Mouse (Mus musculus) heart, embryonic 15.5 days (tissue): ENCODE results near the gene Cox7a1. TPM values are rescaled to one million over a fixed set of nuclear protein-coding genes. Genes with fewer than 3 reads are reported as not detected.
A peak's percentile ranks its signal among the peaks of the same experiment; 100 is the strongest.
"Not testable (repeated sequence)": the region's sequence is repeated elsewhere in the genome, so short reads cannot be mapped to it uniquely, and the experiment has no call there.

Source experiments
- ATAC-seq: fragments of 200-750 bp; cut with Nextera tagmentation; replicated peaks from 2 replicates; pipeline ENCODE4 v1.8.0; 2017; ENCODE audit warnings: low read depth, moderate TSS enrichment; ENCODE audit not compliant: insufficient number of reproducible peaks, insufficient read depth, low FRiP score
- H3K27ac ChIP-seq: fragments of 300-500 bp; sonication (generic); 2 replicates; pipeline ENCODE4 v1.5.1; 2015; ENCODE audit warnings: mild to moderate bottlenecking, inconsistent platforms
- H3K27me3 ChIP-seq: fragments of 300-500 bp; sonication (generic); 2 replicates; pipeline ENCODE4 v1.6.1; 2015; ENCODE audit warnings: inconsistent platforms
- H3K36me3 ChIP-seq: fragments of 300-500 bp; sonication (generic); 2 replicates; pipeline ENCODE4 v1.6.1; 2015; ENCODE audit warnings: mild to moderate bottlenecking, inconsistent platforms
- H3K4me1 ChIP-seq: fragments of 300-500 bp; sonication (generic); replicated peaks from 2 replicates; pipeline ENCODE4 v1.6.1; 2015; ENCODE audit warnings: inconsistent platforms
- H3K4me2 ChIP-seq: fragments of 300-500 bp; sonication (generic); 2 replicates; pipeline ENCODE4 v1.6.1; 2015; ENCODE audit warnings: inconsistent platforms, mild to moderate bottlenecking, moderate library complexity
- H3K4me3 ChIP-seq: fragments of 300-500 bp; sonication (generic); 2 replicates; pipeline ENCODE4 v1.5.1; 2015; ENCODE audit warnings: mild to moderate bottlenecking, inconsistent platforms
- H3K9ac ChIP-seq: fragments of 300-500 bp; sonication (generic); 2 replicates; pipeline ENCODE4 v1.6.1; 2015; ENCODE audit warnings: mild to moderate bottlenecking, inconsistent platforms
- H3K9me3 ChIP-seq: fragments of 300-500 bp; sonication (generic); replicated peaks from 2 replicates; pipeline ENCODE4 v1.6.1; 2016; ENCODE audit warnings: inconsistent platforms
- WGBS: fragments of 180-500 bp; shearing (Covaris S2); methylation state at CpG from one replicate; pipeline ENCODE4 v1.1.7; 2015; ENCODE audit warnings: mixed read lengths; 5-methylcytosine and 5-hydroxymethylcytosine counted together
- polyA plus RNA-seq: library from polyadenylated mRNA; unstranded; fragments of >200 nt; fragmentation: Nextera tagmentation; extraction: Ambion mirVana; gene quantifications from 2 replicates; pipeline ENCODE4 v1.2.1, GENCODE M21; 2015

Cox7a1 gene
- polyA plus RNA-seq, 1 experiment from 2014 or later: 603 TPM

DNA sequence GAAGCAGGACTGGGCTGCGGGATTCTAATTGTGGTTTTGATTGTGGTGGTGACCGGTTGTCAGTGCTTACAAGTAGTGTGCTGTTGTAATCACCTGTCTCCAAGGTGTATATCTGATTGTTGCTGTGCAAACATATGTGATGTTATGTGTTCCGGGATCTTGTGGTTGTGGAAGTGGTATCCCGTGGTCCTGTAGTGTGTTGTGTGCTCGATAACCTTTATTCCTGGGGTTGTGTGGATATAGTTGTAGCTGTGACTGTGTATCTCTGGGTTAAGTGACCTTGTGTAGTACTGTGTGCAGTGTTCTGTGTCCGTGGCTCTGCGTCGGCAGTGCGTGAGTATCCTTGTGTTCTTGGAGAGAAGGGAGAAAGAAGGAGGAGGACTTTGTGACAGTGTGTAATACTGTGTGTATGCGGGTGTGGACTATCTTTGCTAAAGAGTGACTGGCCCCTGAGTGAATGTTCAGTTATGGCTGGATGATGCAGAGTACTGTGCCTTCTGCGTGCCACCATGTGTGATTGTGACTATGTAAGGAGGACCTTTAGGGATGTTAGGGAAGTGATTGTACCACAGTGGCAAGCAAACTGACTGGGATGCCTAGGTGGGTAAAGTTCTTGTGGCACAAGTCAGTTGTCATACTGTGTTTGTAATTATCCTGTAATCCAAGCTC is 13.5 kb upstream of the Cox7a1 start:
- Histone ChIP-seq H3K36me3 (peaks cover 10% of the 10 kb centered on the region), H3K27me3 (no peaks in the 10 kb centered on the region), H3K9me3 (no peaks in the 10 kb centered on the region), H3K4me1 (peaks cover 24% of the 10 kb centered on the region), H3K4me3 (peak overlapping the region; percentile 74), H3K27ac (peak overlapping the region; percentile 81), H3K9ac (peak overlapping the region; percentile 68), H3K4me2 (peak overlapping the region; percentile 73)
- ATAC-seq: 0 out of 2 replicates have a peak, but pooled peaks have one; percentile 13
- 18% methylated on average over 11 of the region's 11 CpGs for WGBS

DNA sequence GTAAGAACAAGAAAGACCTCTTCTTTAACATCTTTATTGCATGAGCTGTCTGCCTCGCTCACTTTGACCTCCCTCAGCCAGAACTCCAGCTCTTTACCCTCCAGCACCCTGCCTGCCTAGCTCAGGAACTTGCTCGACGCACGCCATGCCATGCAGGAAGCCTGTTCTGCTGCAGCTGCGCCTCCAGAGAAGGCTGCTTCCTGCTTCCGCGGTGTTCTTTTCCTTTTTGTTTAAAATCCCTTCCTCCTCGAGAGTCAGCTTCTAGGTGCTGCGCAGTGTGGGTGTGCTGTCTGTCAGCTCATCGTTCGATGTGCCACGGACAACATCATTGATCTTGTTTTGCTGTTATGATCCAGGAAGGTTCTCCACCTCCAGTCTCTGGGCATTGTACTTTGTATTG is 7.5 kb upstream of the Cox7a1 start:
- no peaks in the 10 kb centered on the region for H3K4me1 ChIP-seq
- H3K27ac ChIP-seq: no peak overlapping the region
- no peak for ATAC-seq
- peaks cover 23% of the 10 kb centered on the region for H3K36me3 ChIP-seq
- no peaks in the 10 kb centered on the region for H3K27me3 ChIP-seq
- WGBS: 73% methylated on average over 12 of the region's 12 CpGs
- H3K4me2 ChIP-seq: no peak overlapping the region
- no peak overlapping the region for H3K4me3 ChIP-seq
- no peaks in the 10 kb centered on the region for H3K9me3 ChIP-seq
- H3K9ac ChIP-seq: no peak overlapping the region

DNA sequence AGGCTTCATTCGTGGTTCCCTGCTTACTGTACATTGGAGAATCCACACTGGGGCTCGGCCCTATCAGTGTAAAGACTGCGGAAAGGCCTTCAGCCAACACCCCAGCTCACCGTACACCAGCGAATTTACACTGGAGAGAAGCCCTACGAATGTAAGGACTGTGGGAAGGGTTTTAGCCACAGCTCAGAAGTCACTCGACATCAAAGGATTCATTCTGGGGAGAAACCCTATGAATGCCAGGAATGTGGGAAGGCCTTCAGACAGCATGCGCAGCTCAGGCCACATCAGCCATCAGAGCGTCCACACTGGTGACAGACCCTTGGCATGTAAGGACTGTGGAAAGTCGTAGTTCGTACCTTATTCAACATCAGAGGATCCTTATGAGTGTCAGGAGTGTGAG is 5.7 kb upstream of the Cox7a1 start:
- Histone ChIP-seq H3K9ac (no peak overlapping the region), H3K9me3 (no peaks in the 10 kb centered on the region), H3K4me1 (no peaks in the 10 kb centered on the region), H3K27me3 (no peaks in the 10 kb centered on the region), H3K4me2 (no peak overlapping the region), H3K36me3 (peaks cover 23% of the 10 kb centered on the region), H3K27ac (no peak overlapping the region), H3K4me3 (no peak overlapping the region)
- 56% methylated on average over 11 of the region's 11 CpGs for WGBS
- no peak for ATAC-seq

DNA sequence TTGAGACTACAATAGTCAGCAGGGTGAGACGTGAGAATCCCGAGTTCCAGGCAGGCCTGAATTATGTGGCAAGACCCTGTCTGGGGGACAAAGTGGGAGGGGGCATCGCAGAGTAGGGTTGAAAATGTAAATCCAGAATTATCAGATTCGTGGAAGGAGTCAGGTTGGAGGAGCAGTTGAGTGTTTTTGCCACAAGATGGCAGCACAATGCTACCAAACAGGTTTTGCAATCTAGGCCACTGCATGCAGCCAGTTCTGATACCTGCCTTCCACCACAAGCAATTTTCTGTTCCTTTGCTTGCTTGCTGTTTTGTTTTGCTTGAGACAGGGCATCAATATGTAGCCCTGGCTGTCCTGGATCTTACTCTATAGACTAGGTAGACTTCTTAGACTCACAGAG is 2.6 kb upstream of the Cox7a1 start:
- Histone ChIP-seq H3K27me3 (no peaks in the 10 kb centered on the region), H3K36me3 (peaks cover 27% of the 10 kb centered on the region), H3K4me1 (peaks cover 19% of the 10 kb centered on the region), H3K9me3 (no peaks in the 10 kb centered on the region), H3K9ac (no peak overlapping the region), H3K4me2 (no peak overlapping the region), H3K4me3 (no peak overlapping the region), H3K27ac (no peak overlapping the region)
- ATAC-seq: no peak
- 5% methylated on average over 4 of the region's 4 CpGs for WGBS

DNA sequence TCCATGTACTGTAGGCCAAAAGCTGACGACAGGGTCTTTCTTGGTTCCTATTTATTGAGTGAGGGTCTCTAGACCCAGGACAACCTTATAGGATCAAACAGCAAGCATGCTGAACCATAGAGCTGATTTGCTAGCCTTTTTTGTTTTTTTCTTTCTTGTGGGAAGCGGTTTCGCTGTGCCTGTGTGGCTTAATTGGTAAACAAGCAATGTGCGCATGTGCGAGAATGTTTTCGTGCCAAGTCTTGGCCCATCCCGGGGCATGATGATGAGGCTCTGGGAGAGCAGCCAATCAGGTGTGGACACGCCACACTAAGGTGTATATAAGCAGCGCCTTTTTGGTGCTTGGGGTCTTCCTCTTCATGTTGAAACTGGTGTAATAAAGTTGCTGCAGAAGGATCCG is 2.0 kb upstream of the Cox7a1 start:
- not testable (repeated sequence) for H3K27ac ChIP-seq, H3K4me3 ChIP-seq, H3K9ac ChIP-seq, H3K9me3 ChIP-seq, H3K27me3 ChIP-seq, ATAC-seq, H3K4me2 ChIP-seq
- Histone ChIP-seq H3K4me1 (peaks cover 19% of the 10 kb centered on the region), H3K36me3 (peaks cover 28% of the 10 kb centered on the region)
- WGBS: 88% methylated on average over 10 of the region's 10 CpGs

DNA sequence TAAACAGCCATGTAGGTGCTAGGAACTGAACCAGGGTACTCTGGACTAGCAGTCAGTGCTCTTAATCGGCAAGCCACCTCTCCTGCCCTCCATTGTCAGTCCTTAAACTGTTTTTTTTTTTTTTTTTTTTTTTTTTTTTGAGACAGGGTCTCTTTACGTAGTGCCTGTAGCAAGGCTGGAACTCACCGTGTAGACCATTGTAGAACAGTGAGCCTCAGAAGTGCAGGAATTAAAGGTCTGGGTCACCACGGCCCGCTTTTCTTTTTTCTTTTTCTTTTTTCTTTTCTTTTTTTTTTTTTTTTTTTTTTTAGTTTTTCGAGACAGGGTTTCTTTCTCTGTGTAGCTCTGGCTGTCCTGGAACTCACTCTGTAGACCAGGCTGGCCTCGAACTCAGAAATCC is 755 bp upstream of the Cox7a1 start:
- not testable (repeated sequence) for H3K4me3 ChIP-seq, H3K27me3 ChIP-seq, H3K27ac ChIP-seq, H3K9ac ChIP-seq, H3K9me3 ChIP-seq, ATAC-seq
- H3K36me3 ChIP-seq: peaks cover 35% of the 10 kb centered on the region
- peaks cover 19% of the 10 kb centered on the region for H3K4me1 ChIP-seq
- peak overlapping the region; percentile 72 for H3K4me2 ChIP-seq
- 65% methylated on average over 6 of the region's 7 CpGs for WGBS

DNA sequence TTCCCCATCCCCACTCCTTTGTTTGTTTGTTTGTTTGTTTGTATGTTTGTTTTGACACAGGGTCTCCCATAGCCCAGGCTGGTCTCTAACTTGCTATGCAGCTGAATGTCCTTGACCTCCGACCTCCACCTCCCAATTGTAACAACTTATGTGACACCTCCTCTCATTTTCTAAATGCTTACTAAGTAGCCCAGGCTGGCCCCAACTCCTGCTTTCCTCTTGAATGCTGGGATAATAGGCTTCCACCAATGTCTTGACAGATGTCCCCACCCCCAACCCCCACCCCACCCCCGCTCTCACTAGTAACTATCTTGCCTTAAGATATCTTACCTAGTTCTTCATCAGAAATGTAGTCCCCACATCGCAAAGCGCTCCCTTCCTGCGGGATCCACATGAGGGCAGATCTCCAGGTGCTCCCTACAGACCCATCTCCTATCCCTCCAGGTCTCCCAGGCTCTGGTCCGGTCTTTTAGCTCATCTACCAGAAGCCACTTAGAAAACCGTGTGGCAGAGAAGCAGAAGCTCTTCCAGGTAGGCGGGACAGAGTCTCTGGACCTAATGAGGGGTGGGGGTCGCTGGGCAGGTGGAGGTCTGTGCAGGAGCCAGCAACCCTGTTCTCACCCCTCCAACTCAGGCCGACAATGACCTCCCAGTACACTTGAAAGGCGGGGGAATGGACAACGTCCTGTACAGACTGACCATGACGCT is 851 bp downstream of the Cox7a1 start:
- H3K4me3 ChIP-seq: peak overlapping the region; percentile 58
- H3K36me3 ChIP-seq: peaks cover 40% of the 10 kb centered on the region
- peak overlapping the region; percentile 79 for H3K27ac ChIP-seq
- ATAC-seq: no peak
- H3K9ac ChIP-seq: peak overlapping the region; percentile 73
- H3K4me2 ChIP-seq: peak overlapping the region; percentile 72
- WGBS: 65% methylated on average over 13 of the region's 13 CpGs
- no peaks in the 10 kb centered on the region for H3K27me3 ChIP-seq
- H3K9me3 ChIP-seq: no peaks in the 10 kb centered on the region
- peaks cover 19% of the 10 kb centered on the region for H3K4me1 ChIP-seq

DNA sequence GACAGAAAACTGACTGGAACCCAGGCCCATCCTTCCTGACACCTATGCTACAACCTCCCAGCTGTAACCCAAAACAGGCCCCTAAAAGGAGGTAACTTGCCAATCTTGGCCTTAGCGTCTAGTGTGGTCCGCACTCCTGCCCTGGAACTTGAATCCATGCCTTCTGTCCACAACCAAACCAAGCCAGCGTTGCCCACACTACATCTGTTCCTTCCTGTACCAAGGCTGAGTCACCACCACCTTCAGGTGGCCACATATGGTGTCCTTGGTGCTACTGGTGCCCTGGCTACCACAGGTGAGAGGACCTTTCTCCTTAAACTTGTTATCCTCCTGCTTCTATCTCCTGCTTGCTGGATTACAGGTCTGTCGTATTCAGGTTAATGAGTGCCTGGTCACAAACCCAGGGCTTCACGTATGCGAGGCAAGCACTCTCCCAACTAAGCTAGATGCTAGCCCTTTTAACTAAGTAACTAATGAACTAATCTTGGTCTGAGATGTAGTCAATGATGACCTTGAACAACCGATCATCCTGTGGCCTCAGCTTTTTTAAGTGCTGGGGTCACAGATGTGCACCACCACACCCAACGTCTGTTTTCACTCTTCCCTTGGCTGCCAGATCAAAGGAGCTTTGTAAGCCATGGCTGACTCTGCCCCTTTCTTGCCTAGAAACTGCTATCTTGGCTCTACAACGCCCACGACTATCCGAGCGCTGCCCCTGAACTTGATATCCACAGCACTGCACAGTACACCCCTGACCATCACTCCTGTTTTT is 4.6 kb downstream of the Cox7a1 start:
- H3K27ac ChIP-seq: no peak overlapping the region
- H3K9ac ChIP-seq: no peak overlapping the region
- peaks cover 29% of the 10 kb centered on the region for H3K4me1 ChIP-seq
- WGBS: 72% methylated on average over 12 of the region's 12 CpGs
- H3K4me2 ChIP-seq: no peak overlapping the region
- H3K4me3 ChIP-seq: no peak overlapping the region
- H3K27me3 ChIP-seq: no peaks in the 10 kb centered on the region
- ATAC-seq: no peak
- no peaks in the 10 kb centered on the region for H3K9me3 ChIP-seq
- peaks cover 70% of the 10 kb centered on the region for H3K36me3 ChIP-seq

DNA sequence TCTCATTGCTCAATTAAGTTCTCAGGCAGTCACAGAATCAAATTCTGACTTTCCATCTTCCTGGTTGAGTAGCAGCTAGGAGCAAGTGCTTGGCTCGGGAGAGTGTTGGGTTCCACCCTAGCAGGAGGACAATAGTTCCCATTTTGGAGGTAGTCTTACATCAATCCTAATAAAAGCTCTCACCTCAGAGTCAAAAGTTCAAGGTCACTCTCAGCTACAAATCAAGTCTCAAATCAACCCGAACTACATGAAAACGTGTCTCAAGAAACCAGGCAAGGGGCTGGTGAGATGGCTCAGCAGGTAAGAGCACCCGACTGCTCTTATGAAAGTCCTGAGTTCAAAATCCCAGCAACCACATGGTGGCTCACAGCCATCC is 5.2 kb downstream of the Cox7a1 start:
- H3K36me3 ChIP-seq: peaks cover 70% of the 10 kb centered on the region
- no peaks in the 10 kb centered on the region for H3K9me3 ChIP-seq
- no peak for ATAC-seq
- H3K4me1 ChIP-seq: peaks cover 30% of the 10 kb centered on the region
- no peak overlapping the region for H3K4me3 ChIP-seq
- H3K4me2 ChIP-seq: no peak overlapping the region
- no peak overlapping the region for H3K27ac ChIP-seq
- 76% methylated on average over 4 of the region's 4 CpGs for WGBS
- H3K9ac ChIP-seq: no peak overlapping the region
- no peaks in the 10 kb centered on the region for H3K27me3 ChIP-seq

DNA sequence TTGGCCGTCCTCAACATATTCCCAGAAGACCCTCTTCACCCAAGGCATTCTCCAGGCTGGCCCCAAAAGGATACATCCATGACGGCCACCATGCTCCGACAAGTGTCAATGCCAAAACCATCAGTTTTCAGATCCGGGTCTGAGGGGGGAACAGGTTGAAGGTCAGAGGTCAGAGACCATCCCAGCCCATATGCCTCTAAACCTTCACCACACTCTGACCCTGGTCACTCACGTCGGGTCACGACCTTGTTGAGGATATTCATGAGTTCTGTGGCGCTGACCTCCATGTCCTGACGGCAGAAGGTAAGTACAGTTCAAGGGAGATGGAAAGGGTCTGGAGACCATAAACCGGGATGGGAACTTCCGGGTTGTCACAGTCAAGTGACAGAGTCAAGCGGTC is 8.1 kb downstream of the Cox7a1 start:
- H3K9me3 ChIP-seq: no peaks in the 10 kb centered on the region
- 87% methylated on average over 12 of the region's 12 CpGs for WGBS
- H3K4me3 ChIP-seq: no peak overlapping the region
- no peak overlapping the region for H3K9ac ChIP-seq
- H3K36me3 ChIP-seq: peaks cover 54% of the 10 kb centered on the region
- ATAC-seq: no peak
- no peak overlapping the region for H3K27ac ChIP-seq
- no peaks in the 10 kb centered on the region for H3K27me3 ChIP-seq
- peaks cover 20% of the 10 kb centered on the region for H3K4me1 ChIP-seq
- H3K4me2 ChIP-seq: no peak overlapping the region

DNA sequence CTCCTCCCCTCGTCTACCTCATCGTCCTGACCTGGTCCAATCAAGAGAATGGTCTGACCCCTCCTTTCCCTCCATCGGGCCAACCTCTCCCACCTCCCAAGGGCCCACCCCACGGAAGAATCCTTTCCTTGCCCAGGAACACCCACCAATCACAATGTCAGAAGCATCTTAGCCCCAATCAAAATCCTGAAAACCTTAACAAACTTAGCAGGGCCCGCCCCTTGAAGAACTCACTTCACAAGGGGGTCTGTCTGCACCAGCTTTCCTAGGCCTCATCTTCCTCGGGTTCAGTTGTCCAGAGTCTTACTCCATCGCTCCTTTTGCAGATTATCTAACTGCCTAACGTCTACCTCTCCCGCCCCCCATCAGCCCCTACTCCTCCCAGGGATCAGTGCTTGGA is 9.1 kb downstream of the Cox7a1 start:
- Histone ChIP-seq H3K36me3 (peaks cover 44% of the 10 kb centered on the region), H3K4me3 (peak overlapping the region; percentile 80), H3K27me3 (no peaks in the 10 kb centered on the region), H3K4me1 (peaks cover 20% of the 10 kb centered on the region), H3K9ac (peak overlapping the region; percentile 83; the same call in 1 of the 2 replicates), H3K9me3 (no peaks in the 10 kb centered on the region), H3K27ac (peak overlapping the region; percentile 88), H3K4me2 (peak overlapping the region; percentile 80)
- 33% methylated on average over 9 of the region's 9 CpGs for WGBS
- no peak for ATAC-seq
